ENCODE assay signal across 13 mouse cellular contexts in genomic region chr12:41257905-41258304, GRCm38 (mm10).
"Had no signal": no experiment of that assay in that cellular context is flagged by ENCODE, and none has a peak within 500 bp of the region (broad histone marks: within the 10 kb centered on the region; RNA-seq: fewer than 3 reads in every experiment).

No protein-coding gene starts in this region.

- H3K36me3 ChIP-seq: liver, embryonic 15.5 days; midbrain, embryonic 10.5 days; neural tube, embryonic 12.5 days had no signal

- H3K4me1 ChIP-seq: liver, embryonic 15.5 days; midbrain, embryonic 10.5 days; neural tube, embryonic 12.5 days had no signal

- H3K4me3 ChIP-seq: layer of hippocampus, adult 2 months; liver, embryonic 15.5 days; midbrain, embryonic 10.5 days; neural tube, embryonic 12.5 days had no signal

- H3K9ac ChIP-seq: liver, embryonic 15.5 days; neural tube, embryonic 12.5 days had no signal

- ATAC-seq: lung, postnatal 0 days had no signal

- H3K4me2 ChIP-seq: liver, embryonic 11.5 days; liver, embryonic 15.5 days; neural tube, embryonic 12.5 days had no signal

- H3K27me3 ChIP-seq: liver, embryonic 15.5 days; neural tube, embryonic 12.5 days had no signal

- H3K27ac ChIP-seq: layer of hippocampus, adult 2 months; liver, embryonic 15.5 days; midbrain, embryonic 10.5 days; neural tube, embryonic 12.5 days; stomach, postnatal 0 days had no signal

- H3K9me3 ChIP-seq: liver, embryonic 15.5 days; midbrain, embryonic 10.5 days; neural tube, embryonic 12.5 days had no signal

- DNase-seq: kidney, postnatal 10 days; kidney, postnatal 4 days; lung, adult 2 months; lung, postnatal 36 days; midbrain, embryonic 14.5 days; thymus, postnatal 4 days had no signal
